Mouse (Mus musculus): Measurements from ENCODE around the gene Kat5.

Gene Kat5

GRCm38 (mm10) chr19:5570353-5571246 is 39.4 kb downstream of the Kat5 start:
- DNase-seq, result no peak

GRCm38 (mm10) chr19:5569521-5569920 is 40.5 kb downstream of the Kat5 start:
- no peak for DNase-seq

- DNase-seq, result peak; percentile 63 to 73
These were observed 41.4 kb downstream of the Kat5 start for GRCm38 (mm10) chr19:5568470-5569140.

GRCm38 (mm10) chr19:5567534-5568469 is 42.2 kb downstream of the Kat5 start, which contains the start of gene Ap5b1:
Gene Ap5b1, plus strand, starts transcription at chr19:5568025.
- DNase-seq, result peak; percentile 87 to 92

- DNase-seq, result no peak
These were observed 42.9 kb downstream of the Kat5 start for GRCm38 (mm10) chr19:5567180-5567533.

- peak in 1 of 2 experiments; percentile 4 for DNase-seq
These were observed 43.7 kb downstream of the Kat5 start for GRCm38 (mm10) chr19:5566316-5566715.

GRCm38 (mm10) chr19:5562776-5563175 is 47.3 kb downstream of the Kat5 start:
- DNase-seq, result peak in 1 of 2 experiments; percentile 0

GRCm38 (mm10) chr19:5561886-5562285 is 48.2 kb downstream of the Kat5 start:
- DNase-seq, result peak in 1 of 2 experiments; percentile 2

- peak in 1 of 2 experiments; percentile 3 for DNase-seq
These were observed 48.7 kb downstream of the Kat5 start for GRCm38 (mm10) chr19:5561252-5561790.

GRCm38 (mm10) chr19:5560457-5561041 is 49.5 kb downstream of the Kat5 start, which contains the start of gene Ovol1:
Gene Ovol1, minus strand, starts transcription at chr19:5560646.
- peak; percentile 4 to 22 for DNase-seq

- DNase-seq, result peak in 1 of 2 experiments; percentile 21
These were observed 50.2 kb downstream of the Kat5 start for GRCm38 (mm10) chr19:5559631-5560456.

GRCm38 (mm10) chr19:5559229-5559628 is 50.8 kb downstream of the Kat5 start:
- no peak for DNase-seq

GRCm38 (mm10) chr19:5558770-5559169 is 51.3 kb downstream of the Kat5 start:
- DNase-seq, result peak in 1 of 2 experiments; percentile 2

GRCm38 (mm10) chr19:5558169-5558568 is 51.9 kb downstream of the Kat5 start:
- no peak for DNase-seq

GRCm38 (mm10) chr19:5554212-5554611 is 55.8 kb downstream of the Kat5 start:
- DNase-seq, result no peak

- no peak for DNase-seq
These were observed 56.2 kb downstream of the Kat5 start for GRCm38 (mm10) chr19:5553802-5554201.
